Mouse (Mus musculus) neural tube, embryonic 14.5 days (tissue): ENCODE results near the gene Olfr1392. TPM values are rescaled to one million over a fixed set of nuclear protein-coding genes. Genes with fewer than 3 reads are reported as not detected.

Experiments
- ATAC-seq: fragments of 200-750 bp; cut with Nextera tagmentation; 2 replicates; pipeline ENCODE4 v1.8.0; 2017; ENCODE audit warnings: low read depth, mild to moderate bottlenecking, moderate TSS enrichment, moderate library complexity
- H3K27ac ChIP-seq: fragments of 300-500 bp; sonication (generic); 2 replicates; pipeline ENCODE4 v1.5.1; 2014; ENCODE audit warnings: low read depth, mild to moderate bottlenecking, control low read depth, low read length, moderate library complexity, mixed read lengths
- H3K27me3 ChIP-seq: fragments of 300-500 bp; sonication (generic); 2 replicates; pipeline ENCODE4 v1.6.1; 2014; ENCODE audit warnings: low read length; ENCODE audit not compliant: control insufficient read depth, insufficient read depth
- H3K36me3 ChIP-seq: fragments of 300-500 bp; sonication (generic); 2 replicates; pipeline ENCODE4 v1.6.1; 2014; ENCODE audit warnings: low read length, mixed read lengths; ENCODE audit not compliant: control insufficient read depth, insufficient read depth
- H3K4me1 ChIP-seq: fragments of 300-500 bp; sonication (generic); 2 replicates; pipeline ENCODE4 v1.6.1; 2014; ENCODE audit warnings: low read length; ENCODE audit not compliant: control insufficient read depth, insufficient read depth
- H3K4me2 ChIP-seq: fragments of 300-500 bp; sonication (generic); 2 replicates; pipeline ENCODE4 v1.6.1; 2014; ENCODE audit warnings: mild to moderate bottlenecking, low read depth, low read length, control low read depth
- H3K4me3 ChIP-seq: fragments of 300-500 bp; sonication (generic); 2 replicates; pipeline ENCODE4 v1.5.1; 2014; ENCODE audit warnings: low read depth, low read length, control low read depth, mixed read lengths
- H3K9ac ChIP-seq: fragments of 300-500 bp; sonication (generic); replicated peaks from 2 replicates; pipeline ENCODE4 v1.6.1; 2014; ENCODE audit warnings: low read depth, mild to moderate bottlenecking, control low read depth, low read length, mixed read lengths
- H3K9me3 ChIP-seq: fragments of 300-500 bp; sonication (generic); 2 replicates; pipeline ENCODE4 v1.6.1; 2016; ENCODE audit warnings: low read length; ENCODE audit not compliant: control insufficient read depth
- WGBS: fragments of 180-500 bp; shearing (Covaris S2); extraction: QIAGEN DNeasy Blood & Tissue Kit; methylation state at CpG from one replicate; pipeline ENCODE4 v1.1.7; 2014; 5-methylcytosine and 5-hydroxymethylcytosine counted together
- polyA plus RNA-seq: library from polyadenylated mRNA; unstranded; fragments of >200 nt; fragmentation: Nextera tagmentation; extraction: Ambion mirVana; gene quantifications from 2 replicates; pipeline ENCODE4 v1.2.1, GENCODE M21; 2014

Gene Olfr1392
- polyA plus RNA-seq, 1 experiment from 2014 or later: not detected

- 76% methylated on average over 2 of the region's 2 CpGs for WGBS
- no peaks in the 10 kb centered on the region for H3K27me3 ChIP-seq
- no peaks in the 10 kb centered on the region for H3K36me3 ChIP-seq
- no peak within 1 kb of the TSS for H3K27ac ChIP-seq
- no peaks in the 10 kb centered on the region for H3K9me3 ChIP-seq
- no peaks in the 10 kb centered on the region for H3K4me1 ChIP-seq
- no peak within 1 kb of the TSS for H3K4me3 ChIP-seq
- no peak for ATAC-seq
- H3K4me2 ChIP-seq: no peak within 1 kb of the TSS
- no peak within 1 kb of the TSS for H3K9ac ChIP-seq
These were observed 37.4 kb downstream of the Olfr1392 start, which contains the start of gene Olfr1391 for GRCm38 (mm10) chr11:49322442-49322841. Olfr1391 (plus strand) TSS chr11:49322742.

- Histone ChIP-seq H3K4me3 (no peak overlapping the region), H3K4me1 (no peaks in the 10 kb centered on the region), H3K9ac (no peak overlapping the region), H3K27ac (no peak overlapping the region), H3K36me3 (no peaks in the 10 kb centered on the region), H3K9me3 (no peaks in the 10 kb centered on the region), H3K4me2 (no peak overlapping the region), H3K27me3 (no peaks in the 10 kb centered on the region)
- no peak for ATAC-seq
- WGBS: 92% methylated on average over 3 of the region's 3 CpGs
These were observed 41.6 kb downstream of the Olfr1392 start for GRCm38 (mm10) chr11:49326726-49327125.

GRCm38 (mm10) chr11:49329686-49330085 lies 44.6 kb downstream of the Olfr1392 start:
- H3K36me3 ChIP-seq: no peaks in the 10 kb centered on the region
- no peak overlapping the region for H3K27ac ChIP-seq
- no peaks in the 10 kb centered on the region for H3K9me3 ChIP-seq
- 80% methylated on average over 1 of the region's 1 CpGs for WGBS
- no peak overlapping the region for H3K9ac ChIP-seq
- ATAC-seq: no peak
- H3K4me3 ChIP-seq: no peak overlapping the region
- no peak overlapping the region for H3K4me2 ChIP-seq
- H3K27me3 ChIP-seq: no peaks in the 10 kb centered on the region
- H3K4me1 ChIP-seq: no peaks in the 10 kb centered on the region

GRCm38 (mm10) chr11:49334888-49335287 lies 49.8 kb downstream of the Olfr1392 start, which contains the start of gene Olfr1390:
Olfr1390 (plus strand) TSS chr11:49335188.
- WGBS: 90% methylated on average over 1 of the region's 1 CpGs
- no peak for ATAC-seq
- H3K4me3 ChIP-seq: no peak within 1 kb of the TSS

GRCm38 (mm10) chr11:49337150-49337832 lies 52.2 kb downstream of the Olfr1392 start:
- ATAC-seq: no peak
- 75% methylated on average over 4 of the region's 4 CpGs for WGBS
- no peaks in the 10 kb centered on the region for H3K9me3 ChIP-seq
- H3K36me3 ChIP-seq: no peaks in the 10 kb centered on the region
- H3K27ac ChIP-seq: no peak overlapping the region
- no peak overlapping the region for H3K9ac ChIP-seq
- H3K27me3 ChIP-seq: no peaks in the 10 kb centered on the region
- H3K4me1 ChIP-seq: no peaks in the 10 kb centered on the region
- no peak overlapping the region for H3K4me3 ChIP-seq
- H3K4me2 ChIP-seq: no peak overlapping the region

More at GRCm38 (mm10) chr11:49334888-49335287, 49.8 kb downstream of the Olfr1392 start, which contains the start of gene Olfr1390:
- Histone ChIP-seq H3K4me1 (no peaks in the 10 kb centered on the region), H3K27me3 (no peaks in the 10 kb centered on the region), H3K27ac (no peak within 1 kb of the TSS), H3K9ac (no peak within 1 kb of the TSS), H3K36me3 (no peaks in the 10 kb centered on the region), H3K9me3 (no peaks in the 10 kb centered on the region), H3K4me2 (no peak within 1 kb of the TSS)

Other genes starting within 250 kb of the Olfr1392 start
- gene 9930111J21Rik2, start 234.0 kb upstream of the Olfr1392 start, polyA plus RNA-seq: 0.27 and 0.55 TPM in 2 replicates
- gene Tgtp2, start 221.1 kb upstream of the Olfr1392 start, polyA plus RNA-seq: not detected in 2 replicates
- 0.62 TPM in 1 of 2 replicates, not detected in the other for gene Ifi47, start 208.7 kb upstream of the Olfr1392 start, polyA plus RNA-seq
- gene Olfr1396, start 170.4 kb upstream of the Olfr1392 start, polyA plus RNA-seq: not detected in 2 replicates
- gene Olfr1395, start 143.0 kb upstream of the Olfr1392 start, polyA plus RNA-seq: not detected in 2 replicates
- not detected in 2 replicates for gene Olfr1394, start 130.9 kb upstream of the Olfr1392 start, polyA plus RNA-seq
- 0.17 and 0.23 TPM in 2 replicates for gene Btnl9, start 98.1 kb upstream of the Olfr1392 start, polyA plus RNA-seq
- 49.6 and 54.4 TPM in 2 replicates for gene Zfp62, start 82.0 kb upstream of the Olfr1392 start, polyA plus RNA-seq
- 22.6 and 29.3 TPM in 2 replicates for gene Mgat1, start 41.1 kb upstream of the Olfr1392 start, polyA plus RNA-seq
- 0.09 TPM in 1 of 2 replicates, not detected in the other for gene Olfr1393, start 7.0 kb upstream of the Olfr1392 start, polyA plus RNA-seq
- gene Olfr10, start 19.5 kb downstream of the Olfr1392 start, polyA plus RNA-seq: not detected in 2 replicates
- gene Olfr1391, start 37.5 kb downstream of the Olfr1392 start, polyA plus RNA-seq: not detected in 2 replicates
- not detected in 2 replicates for gene Olfr1390, start 49.9 kb downstream of the Olfr1392 start, polyA plus RNA-seq
- gene Olfr1389, start 137.8 kb downstream of the Olfr1392 start, polyA plus RNA-seq: not detected in 2 replicates
- gene Olfr1388, start 151.3 kb downstream of the Olfr1392 start, polyA plus RNA-seq: 0.15 TPM in 1 of 2 replicates, not detected in the other
- gene Olfr1387, start 170.1 kb downstream of the Olfr1392 start, polyA plus RNA-seq: not detected in 2 replicates
- gene Olfr1386, start 179.8 kb downstream of the Olfr1392 start, polyA plus RNA-seq: not detected in 2 replicates
- not detected in 2 replicates for gene Olfr1385, start 203.8 kb downstream of the Olfr1392 start, polyA plus RNA-seq
- gene Olfr1384, start 221.4 kb downstream of the Olfr1392 start, polyA plus RNA-seq: not detected in 2 replicates
- gene Olfr1383, start 234.4 kb downstream of the Olfr1392 start, polyA plus RNA-seq: not detected in 2 replicates
- gene Olfr1382, start 243.0 kb downstream of the Olfr1392 start, polyA plus RNA-seq: not detected in 2 replicates